Mouse (Mus musculus): ENCODE data around the gene Gpr63.
"Not testable (repeated sequence)": the region's sequence is repeated elsewhere in the genome, so short reads cannot be mapped to it uniquely, and the experiment has no call there.

Gpr63 gene

DNA sequence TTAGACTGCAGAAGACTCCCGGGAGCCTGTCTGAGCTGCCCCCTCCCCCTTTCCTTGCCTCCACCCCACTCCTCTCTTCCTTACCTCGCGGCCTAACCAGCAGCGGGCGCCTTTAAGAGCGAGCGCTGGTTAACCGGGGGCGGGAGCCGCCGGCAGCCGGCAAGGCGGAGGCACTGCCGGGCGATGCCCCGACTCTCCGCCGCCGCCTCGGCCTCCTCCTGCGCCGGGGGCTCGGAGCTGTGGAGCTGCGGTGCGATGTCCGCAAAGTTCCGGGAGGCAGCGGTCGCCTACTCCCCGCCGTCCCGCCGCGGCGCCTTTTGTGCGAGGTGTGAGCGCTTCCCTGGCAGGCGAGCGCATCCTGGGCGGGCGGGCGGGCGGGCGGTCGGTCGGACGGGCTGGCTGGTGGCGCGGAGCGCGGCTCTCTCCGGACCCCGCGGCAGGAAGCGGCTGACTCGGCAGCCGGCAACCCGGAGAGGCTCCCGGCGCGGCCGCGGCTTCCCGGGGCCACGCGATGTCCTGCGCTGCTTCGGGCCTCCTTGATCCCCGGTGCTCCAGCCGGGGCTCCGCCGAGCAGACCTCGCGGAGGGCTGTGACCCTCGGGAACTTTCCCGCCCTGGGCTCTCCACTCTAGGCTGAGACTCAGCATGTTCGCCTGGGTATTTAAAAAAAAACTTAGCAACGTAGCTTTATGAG, at the start of gene Gpr63:
TSS of gene Gpr63 (plus strand) at position 109 of the 693 bp plus-strand sequence.
- peak; percentile 74 for DNase-seq (ENCODE audit: low spot score)

DNA sequence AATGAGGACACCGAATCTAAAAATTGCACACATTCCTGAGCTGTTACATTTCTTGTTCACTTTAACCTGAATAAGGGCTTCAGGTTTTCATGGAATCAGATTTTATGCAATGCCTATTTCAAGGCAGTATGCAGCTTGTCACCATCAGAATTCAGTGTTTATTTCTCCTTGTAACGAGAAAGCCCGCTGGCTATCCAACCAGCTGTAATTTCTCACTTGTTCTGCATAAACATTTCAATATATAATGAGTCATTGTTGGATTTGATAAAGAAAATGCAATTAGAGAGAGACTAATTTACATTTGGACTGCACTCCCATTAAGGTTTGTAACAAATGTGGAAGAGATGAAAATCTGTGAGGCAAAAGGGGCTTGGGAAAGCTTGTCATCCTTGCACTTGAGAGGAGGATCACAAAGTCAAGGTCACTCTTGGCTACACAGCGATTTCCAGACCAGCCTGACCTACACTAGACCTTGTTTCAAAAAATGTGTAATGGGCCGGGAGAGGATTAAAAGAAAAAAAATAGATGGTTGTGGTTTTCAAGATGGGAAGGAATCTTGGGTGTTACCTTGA, 46.1 kb upstream of the Gpr63 start:
- no peak for DNase-seq (ENCODE audit: low spot score)

DNA sequence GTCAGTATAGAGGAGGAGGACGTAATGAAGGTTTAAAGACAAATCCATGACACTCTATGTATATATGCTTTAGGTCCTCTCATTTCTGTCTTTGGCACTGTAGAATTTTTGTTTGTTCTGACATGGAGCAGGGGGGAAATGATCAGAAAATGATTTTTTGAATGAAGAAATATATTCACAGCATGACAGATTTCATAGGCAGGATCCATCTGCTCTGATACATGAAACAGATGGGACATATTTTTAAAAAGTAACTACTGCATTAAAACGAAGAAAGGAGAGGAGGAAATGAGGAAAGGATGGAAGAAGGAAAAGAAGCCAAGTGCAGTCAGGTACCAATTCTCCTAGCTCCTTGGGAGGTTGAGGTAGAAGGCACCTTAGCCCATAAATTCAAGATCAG, 41.5 kb upstream of the Gpr63 start:
- DNase-seq (ENCODE audit: low spot score), result no peak

DNA sequence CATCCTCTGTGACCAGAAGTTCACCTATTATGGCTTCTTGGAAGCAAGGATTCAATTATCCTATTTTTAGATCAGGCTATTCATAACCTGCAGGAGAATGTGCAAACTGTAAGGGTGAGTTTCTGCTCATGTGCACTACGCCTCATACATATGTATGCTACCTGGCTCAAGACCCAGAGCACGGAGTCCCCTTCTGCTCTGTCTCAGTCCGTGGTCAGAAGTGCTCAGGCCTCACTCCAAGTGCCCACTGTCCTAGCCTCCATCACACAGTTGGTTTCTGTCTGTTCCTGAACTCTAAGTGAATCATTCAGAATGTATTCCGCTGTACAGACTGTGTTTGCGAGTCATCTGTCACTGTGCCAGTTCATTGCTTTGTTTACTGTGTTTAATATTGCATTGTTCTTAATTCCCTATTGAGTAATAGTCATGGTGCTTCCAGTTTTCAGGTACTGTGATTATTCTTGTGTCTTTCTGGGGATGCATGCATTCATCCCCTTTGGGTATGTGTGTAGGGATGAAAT, 37.9 kb upstream of the Gpr63 start:
- no peak for DNase-seq (ENCODE audit: low spot score)

DNA sequence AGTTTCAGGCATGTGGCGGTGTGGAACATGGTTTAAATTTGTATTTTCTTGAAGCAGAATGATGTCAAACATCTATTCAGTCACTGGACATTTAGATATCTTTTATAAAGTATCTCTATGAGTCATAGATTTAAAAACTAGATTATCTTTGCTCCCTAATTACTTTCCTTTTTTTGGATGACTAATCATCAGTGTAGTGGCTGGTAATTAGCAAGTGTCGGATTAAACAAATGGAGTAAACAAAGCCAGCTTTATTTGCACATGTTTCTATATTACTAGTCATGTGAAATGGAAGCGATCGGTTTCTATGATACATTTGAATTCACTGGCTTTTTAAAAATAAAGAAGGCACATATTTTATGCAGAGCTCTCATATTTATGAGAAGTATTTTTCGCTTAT, 37.3 kb upstream of the Gpr63 start:
- DNase-seq (ENCODE audit: low spot score), result no peak

DNA sequence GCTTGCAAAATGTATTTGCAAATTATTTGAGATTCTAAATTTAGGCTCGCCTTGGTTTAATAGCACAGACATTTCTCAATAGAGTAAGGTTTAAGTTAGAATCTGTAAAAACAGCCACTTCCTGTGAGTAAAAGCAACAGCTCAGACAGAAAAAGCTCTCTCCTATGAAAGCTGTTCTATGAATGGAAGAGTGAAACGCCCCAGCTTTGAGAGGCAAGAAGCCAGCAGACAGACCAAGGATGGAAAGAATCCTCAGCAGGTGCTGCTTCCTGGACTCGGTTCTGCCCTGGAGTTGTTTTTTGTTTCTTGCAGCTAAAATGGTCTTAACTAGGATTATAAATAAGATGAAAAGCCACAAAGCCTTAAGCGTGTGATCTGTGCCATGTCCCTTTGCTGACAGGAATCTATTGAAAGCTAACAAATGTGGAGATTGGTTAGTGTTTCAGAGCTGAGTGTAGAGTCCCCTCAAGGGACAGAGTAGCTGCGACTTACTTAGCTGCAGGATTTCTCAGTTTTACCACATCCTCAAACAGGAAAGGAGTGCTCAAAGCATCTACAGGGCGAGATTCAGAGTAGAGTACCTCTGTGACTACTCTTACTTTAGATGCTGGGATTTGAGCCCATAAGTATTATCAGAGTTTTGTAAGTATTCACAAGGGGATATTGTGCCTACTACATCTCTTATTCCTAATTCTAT, 23.3 kb upstream of the Gpr63 start:
- no peak for DNase-seq (ENCODE audit: low spot score)

DNA sequence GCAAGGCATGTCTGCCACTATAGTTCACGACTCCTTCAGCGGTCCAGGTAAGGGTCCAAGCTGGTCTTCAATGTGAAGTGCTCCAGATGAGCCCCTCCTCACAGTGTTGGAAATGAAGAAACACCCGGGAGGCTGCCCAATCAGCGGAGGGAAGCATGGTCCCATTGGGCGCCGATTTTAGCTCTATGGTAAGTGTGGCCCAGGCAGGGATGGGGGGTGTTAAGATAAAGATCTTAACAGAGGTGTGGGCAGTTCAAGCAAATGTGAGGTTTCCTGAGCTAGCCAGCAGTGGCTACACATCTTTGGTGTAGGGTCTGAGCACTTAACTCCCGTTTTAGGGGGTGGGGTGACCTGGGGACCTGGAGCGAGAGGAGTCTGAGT, 299 bp upstream of the Gpr63 start:
- no peak for DNase-seq (ENCODE audit: low spot score)

DNA sequence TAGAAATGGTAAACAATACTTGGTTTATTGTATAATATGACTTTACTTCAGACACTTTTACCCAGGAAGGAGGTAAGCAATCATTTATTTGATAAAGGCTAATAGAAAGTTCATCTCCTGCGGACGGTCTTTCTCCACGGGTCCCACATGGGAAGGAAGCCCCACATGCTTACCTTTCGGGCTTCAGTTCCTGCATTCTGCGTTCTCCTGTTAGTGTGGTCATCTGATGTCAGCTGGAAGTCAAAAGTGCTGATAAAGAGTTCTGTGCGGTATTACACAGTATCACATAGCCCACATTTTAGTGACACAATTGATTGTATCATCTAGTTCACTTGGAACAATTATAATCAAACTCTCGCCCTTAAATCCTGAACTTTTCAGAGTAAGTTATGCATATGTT, 1.0 kb downstream of the Gpr63 start:
- DNase-seq (ENCODE audit: low spot score), result no peak

DNA sequence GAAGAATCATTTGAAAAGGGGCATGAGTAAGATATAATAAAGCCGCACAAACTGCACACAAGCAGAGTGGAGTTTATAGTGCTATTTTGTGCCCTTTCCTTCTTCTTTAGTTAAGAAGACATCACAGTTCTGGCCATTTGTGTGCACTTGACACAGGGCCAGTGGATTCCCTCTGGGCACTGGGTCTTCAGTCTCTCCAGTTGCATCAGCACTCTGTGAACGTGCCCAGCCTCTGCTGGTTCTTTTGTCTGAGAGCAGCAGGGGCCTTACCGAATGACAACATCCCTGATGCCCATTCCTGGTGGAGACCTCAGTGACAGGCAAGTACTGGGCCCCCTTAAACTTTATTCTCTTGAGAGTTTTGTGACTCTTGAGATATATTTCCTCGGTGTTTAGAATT, 12.4 kb downstream of the Gpr63 start:
- no peak for DNase-seq (ENCODE audit: low spot score)

DNA sequence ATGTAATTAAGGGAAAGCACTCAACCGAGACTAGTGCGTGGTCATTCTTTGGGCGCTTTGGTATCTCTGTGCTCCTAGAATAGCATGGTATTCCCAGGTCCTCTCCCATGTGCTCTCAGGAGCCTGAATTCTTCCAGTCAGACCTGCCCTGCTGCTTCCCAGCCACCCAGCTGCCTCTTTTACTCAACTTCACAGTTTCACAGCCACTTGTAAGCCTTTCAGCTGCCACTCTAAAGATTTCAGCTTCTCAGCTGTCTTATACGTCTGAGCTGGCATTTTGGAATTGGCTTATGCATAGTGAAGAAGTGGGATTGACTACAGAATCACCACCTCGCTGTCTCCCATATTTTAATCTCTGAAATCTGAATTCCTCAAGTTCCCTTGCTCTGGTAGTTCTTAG, 19.4 kb downstream of the Gpr63 start:
- DNase-seq (ENCODE audit: low spot score), result no peak

DNA sequence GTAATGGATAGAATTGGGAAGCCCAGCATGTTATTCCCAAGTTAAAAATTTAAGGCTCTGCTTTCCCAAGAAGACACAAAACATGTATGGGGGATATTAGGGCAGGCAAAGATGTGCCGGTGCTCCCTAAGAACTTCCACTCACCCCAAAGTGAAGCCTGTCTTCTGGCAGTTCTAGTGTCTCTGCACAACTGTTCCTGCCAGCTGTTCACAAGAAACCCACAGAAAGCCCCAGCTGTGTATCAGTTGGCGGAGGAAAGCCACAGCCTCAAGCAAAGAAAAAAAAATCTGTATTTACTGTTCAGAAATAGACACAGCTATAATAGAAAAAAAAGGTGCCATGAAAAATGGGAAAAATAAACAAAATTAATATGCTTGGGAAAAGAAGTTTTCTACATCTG, 25.3 kb downstream of the Gpr63 start:
- no peak for DNase-seq (ENCODE audit: low spot score)

DNA sequence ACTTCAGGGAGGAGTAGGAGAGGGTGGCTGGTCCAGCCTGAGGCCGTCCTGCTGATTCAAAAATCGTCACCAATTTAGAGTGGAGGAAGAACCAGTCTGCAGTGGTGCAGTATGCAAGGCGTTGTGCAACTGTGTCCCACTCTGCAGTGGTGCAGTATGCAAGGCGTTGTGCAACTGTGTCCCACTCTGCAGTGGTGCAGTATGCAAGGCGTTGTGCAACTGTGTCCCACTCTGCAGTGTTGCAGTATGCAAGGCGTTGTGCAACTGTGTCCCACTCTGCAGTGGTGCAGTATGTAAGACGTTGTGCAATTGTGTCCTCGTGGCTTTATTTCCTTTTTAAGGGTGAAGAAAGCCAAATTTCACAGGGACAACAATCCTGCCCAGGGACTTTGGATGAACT, 43.1 kb downstream of the Gpr63 start:
- DNase-seq (ENCODE audit: low spot score), result not testable (repeated sequence)

DNA sequence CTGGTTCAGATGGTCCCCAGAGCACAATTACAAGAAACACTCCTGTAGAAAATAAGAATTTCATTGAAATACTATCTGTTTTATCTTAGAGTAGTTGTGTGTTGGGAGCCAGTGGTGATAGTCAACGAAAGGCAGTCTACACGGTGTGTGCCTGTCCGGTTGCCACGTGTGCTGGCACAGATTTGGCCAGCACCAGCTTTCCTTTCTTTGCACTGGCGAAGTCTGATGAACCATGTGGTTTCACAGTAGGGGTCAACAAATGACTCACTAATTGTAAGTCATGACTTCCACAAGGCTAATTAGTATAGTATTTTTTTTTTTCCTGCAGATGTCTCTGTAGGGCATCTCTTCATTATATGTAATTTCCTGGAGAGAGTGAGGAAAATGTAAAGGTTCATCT, 45.6 kb downstream of the Gpr63 start:
- DNase-seq (ENCODE audit: low spot score), result no peak

DNA sequence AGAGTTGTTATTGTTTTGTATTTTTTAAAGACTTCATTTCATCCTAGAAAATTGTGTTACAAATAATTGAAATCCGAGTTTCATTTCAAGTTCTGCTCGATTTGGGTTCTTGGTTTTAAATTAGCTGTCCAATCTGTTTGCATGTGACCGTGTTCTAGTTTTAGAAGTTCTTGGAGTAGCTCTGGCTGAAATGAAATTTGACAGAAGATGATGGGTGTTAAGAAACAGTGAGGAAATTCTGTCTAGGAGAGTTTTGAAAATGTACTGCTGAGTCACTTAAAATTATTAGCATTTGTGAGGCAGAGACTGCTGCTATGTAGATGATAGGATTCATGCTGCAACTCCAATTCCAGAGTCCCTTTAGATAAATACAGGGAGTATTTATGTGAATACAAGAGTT, 46.5 kb downstream of the Gpr63 start:
- DNase-seq (ENCODE audit: low spot score), result no peak

DNA sequence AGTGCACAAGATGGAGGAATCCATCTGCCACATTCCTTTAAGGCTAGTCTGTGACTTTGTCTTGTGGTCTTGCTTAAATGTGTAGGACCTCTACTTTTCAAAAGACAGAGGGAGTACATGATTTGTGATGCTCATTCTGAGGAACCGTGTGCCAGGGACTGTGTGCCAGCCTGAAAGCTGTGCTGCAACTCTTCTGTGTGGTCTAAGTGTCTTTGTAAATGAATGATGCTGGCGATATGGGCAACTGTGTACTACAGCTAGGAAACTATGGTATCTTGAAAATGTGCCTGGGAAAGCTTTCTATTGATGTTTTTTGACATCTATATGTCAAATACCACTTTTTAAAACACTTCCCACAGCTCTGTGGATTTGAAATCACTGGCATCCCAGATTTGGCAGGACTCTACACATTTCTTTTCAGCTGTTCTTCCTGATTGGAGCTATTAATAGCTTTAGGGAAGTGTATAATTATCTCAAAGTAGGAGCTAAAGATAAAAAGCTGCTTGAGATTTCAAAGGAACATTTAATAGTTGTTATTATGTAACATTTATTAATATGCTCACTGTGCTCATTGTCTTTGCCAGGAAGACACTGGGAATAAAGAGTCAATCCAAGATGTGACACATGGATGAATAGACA, 48.9 kb downstream of the Gpr63 start:
- DNase-seq (ENCODE audit: low spot score), result no peak

DNA sequence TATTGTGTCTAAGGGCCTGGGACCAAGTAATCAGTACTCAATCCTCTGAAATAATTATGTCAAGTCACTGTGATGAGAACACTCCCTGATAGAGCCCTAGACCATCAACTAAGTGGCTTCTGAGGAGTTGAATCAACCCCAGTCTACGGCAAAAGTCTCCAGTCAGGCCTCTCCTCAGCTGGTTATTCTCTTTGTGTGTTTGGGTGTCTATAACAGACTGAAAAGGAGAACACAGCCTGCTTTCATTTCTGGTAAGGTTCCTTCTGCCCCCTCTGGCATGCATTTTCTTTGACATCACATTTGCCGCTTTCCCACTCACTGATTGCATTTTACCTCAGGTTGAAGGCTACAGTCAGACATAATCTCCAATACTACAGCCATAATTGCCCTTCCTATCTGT, 62.0 kb downstream of the Gpr63 start:
- DNase-seq (ENCODE audit: low spot score), result no peak

DNA sequence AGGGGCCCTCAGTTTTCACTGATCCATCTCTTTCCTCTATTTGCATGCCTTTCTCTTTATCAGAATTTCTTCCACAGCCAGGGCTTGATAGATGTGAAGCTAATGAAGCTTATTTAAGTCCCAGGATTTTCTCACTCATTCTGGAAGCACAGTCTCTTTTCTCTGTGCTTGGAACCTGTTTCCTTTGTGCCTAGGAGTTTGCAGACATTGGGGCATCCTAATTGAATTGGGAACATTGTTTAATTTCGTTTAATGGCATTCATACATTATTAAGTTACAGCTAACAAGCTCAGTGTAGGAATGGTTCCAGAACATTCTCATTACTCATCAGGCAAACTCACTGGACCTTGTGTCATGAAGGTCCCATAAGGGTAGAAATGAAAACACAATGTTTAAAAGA, 62.5 kb downstream of the Gpr63 start:
- no peak for DNase-seq (ENCODE audit: low spot score)

DNA sequence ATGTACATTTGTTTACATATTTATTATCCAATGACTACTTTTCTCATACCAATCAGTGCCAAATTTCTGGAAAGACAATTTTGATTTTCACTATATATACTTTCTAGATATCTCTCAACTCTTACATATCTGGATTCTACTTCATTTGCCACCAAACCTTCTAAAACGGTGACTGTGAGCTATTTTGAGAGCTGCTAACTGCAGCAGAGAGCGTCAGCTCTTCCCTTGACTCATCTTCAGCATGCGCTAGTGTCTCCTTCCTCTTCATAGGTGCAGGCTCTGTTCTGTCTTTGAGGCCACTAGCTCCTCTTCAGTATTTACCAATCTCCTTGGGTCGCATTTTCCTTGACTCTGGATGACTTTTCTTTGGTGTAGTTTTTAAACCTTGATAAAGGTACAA, 63.7 kb downstream of the Gpr63 start:
- no peak for DNase-seq (ENCODE audit: low spot score)

DNA sequence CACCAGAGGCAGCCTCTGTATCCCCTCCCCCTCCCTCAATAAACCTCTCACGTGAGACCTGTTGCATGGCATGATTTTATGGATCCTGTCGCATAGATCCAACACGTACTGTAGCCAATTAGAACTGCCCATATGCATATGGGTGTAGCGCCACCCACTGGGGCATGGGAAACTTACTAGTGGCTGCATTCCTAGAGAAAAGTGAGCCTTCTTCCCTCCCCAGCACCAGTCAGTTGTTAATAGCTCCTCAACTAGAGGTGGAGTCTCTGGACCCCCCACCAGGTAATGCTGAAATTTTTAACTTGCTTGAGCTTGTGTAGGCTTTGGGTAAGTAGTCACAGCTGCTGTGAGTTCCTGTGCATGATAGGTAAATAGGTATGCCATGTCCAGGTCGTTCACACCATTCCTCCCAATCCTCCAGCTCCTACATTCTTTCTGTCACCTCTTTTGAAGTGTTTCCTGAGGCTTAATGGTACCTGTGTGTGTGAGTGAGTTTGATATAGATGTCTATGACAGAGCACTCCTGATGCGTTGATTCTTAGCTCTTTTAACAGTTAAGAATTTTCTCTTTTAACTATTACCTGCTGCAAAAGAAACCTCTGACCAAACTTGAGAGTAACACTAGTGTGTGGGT, 69.1 kb downstream of the Gpr63 start:
- DNase-seq (ENCODE audit: low spot score), result no peak

DNA sequence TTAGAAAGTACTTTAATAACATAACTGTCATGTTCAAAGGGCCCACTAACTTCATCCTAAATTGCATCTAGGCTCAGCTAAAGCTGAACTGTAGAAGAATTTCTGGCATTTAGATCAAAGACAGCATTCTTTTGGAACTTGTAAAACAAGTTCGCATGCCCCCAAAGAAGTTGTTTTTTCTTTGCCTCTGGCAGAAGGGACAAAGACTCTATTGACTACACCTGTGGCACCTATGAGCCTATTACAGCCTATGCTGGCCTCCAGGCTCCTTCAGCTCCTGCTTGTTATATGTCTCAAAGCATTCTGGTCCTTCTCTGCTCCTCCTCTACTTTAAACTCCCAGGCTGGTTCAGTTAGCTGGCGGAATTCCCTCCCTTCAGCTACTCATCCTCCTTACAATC, 69.6 kb downstream of the Gpr63 start:
- DNase-seq (ENCODE audit: low spot score), result no peak

DNA sequence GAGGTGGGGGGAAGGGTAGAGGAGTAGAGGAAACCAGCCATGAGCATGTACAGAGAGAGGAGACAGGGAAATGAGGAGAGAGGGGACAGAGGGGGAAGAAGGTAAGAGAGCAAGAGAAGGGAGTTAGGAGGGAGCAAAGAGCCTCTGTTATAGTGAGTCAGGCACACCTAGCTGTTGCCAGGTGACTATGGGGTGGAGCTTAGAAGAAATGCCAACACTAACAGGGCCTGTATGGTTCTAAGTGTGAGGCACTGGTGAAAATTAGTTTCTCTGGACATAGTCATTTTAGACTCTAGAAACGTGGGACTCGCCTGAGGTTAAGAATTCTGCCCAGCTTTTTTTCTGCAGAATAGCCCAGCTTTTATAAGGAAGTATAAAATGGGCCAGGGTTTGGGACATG, 71.1 kb downstream of the Gpr63 start:
- no peak for DNase-seq (ENCODE audit: low spot score)

DNA sequence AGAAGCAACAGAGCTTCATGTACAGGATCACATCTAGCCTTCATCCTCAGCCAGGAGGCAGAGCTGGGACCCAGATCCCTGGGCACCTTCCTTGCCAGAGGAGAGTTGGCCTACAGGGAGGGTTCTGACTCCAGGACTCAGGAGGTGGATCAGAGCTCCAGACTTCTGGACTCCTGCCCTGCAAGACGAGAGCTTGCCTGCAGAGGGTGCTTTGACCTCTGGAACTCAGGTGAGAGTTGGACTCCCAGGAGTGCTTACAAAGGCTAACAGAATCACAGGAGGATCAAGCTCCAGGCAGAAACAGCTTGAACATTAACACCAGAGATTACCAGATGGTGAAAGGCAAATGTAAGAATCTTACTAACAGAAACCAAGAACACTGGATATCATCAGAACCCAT, 89.3 kb downstream of the Gpr63 start:
- peak; percentile 5 for DNase-seq (ENCODE audit: low spot score)

Measured in yolk sac, embryonic 10.5 days (tissue).